Mouse (Mus musculus) ES-E14 (cell line): Measurements from ENCODE around the gene Cby1. TPM values are rescaled to one million over a fixed set of nuclear protein-coding genes. Genes with fewer than 3 reads are reported as not detected.

ENCODE experiments used
- DNase-seq: peaks from one replicate; pipeline ENCODE4 v3.0.0-alpha.2; 2013; ENCODE audit warnings: low read depth, low spot score
- H3K27ac ChIP-seq: 2 replicates; pipeline ENCODE4 v1.5.1; 2012; ENCODE audit warnings: low read depth, mild to moderate bottlenecking, low read length, moderate library complexity, mixed read lengths; ENCODE audit not compliant: poor library complexity, insufficient read depth, severe bottlenecking
- H3K36me3 ChIP-seq: 2 replicates; pipeline ENCODE4 v1.6.1; 2012; ENCODE audit warnings: mild to moderate bottlenecking, low read length, moderate library complexity, mixed read lengths; ENCODE audit not compliant: control insufficient read depth, poor library complexity, insufficient read depth, severe bottlenecking
- H3K4me1 ChIP-seq, 2 experiments: fragments of 150-350 bp in 1 of 2; sonication (generic) in 1 of 2; 2 replicates each; pipeline ENCODE4 v1.6.1; 2012; ENCODE audit warnings: low read length in 2 of 2, mild to moderate bottlenecking in 1 of 2, mixed read lengths in 1 of 2; ENCODE audit not compliant: control insufficient read depth in 2 of 2, insufficient read depth in 2 of 2, poor library complexity in 1 of 2
- H3K4me3 ChIP-seq, 2 experiments: fragments of 150-350 bp in 1 of 2; sonication (generic) in 1 of 2; 2 replicates each; pipeline ENCODE4 v1.5.1; 2012; ENCODE audit warnings: low read length in 2 of 2, low read depth in 1 of 2, mild to moderate bottlenecking in 1 of 2, mixed read lengths in 1 of 2; ENCODE audit not compliant: insufficient read depth in 1 of 2, poor library complexity in 1 of 2, severe bottlenecking in 1 of 2
- H3K9ac ChIP-seq: 2 replicates; pipeline ENCODE4 v1.6.1; 2012; ENCODE audit warnings: low read depth, mild to moderate bottlenecking, low read length, mixed read lengths; ENCODE audit not compliant: poor library complexity, insufficient read depth, severe bottlenecking
- H3K9me3 ChIP-seq: fragments of 150-350 bp; sonication (generic); 2 replicates; pipeline ENCODE4 v1.6.1; 2012; ENCODE audit warnings: low read depth, mild to moderate bottlenecking, low read length; ENCODE audit not compliant: control insufficient read depth, insufficient read depth
- CHD2 ChIP-seq: IDR thresholded peaks from 2 replicates; pipeline ENCODE4 v1.6.1; 2014; ENCODE audit warnings: mild to moderate bottlenecking, low read depth, low read length, inconsistent platforms
- HCFC1 ChIP-seq: IDR thresholded peaks from 2 replicates; pipeline ENCODE4 v1.6.1; 2012; ENCODE audit warnings: low read length, inconsistent platforms, borderline replicate concordance; ENCODE audit not compliant: insufficient read depth
- MAFK ChIP-seq: IDR thresholded peaks from 2 replicates; pipeline ENCODE4 v1.6.1; 2014; ENCODE audit warnings: mild to moderate bottlenecking, low read depth, low read length, inconsistent platforms; ENCODE audit not compliant: insufficient read depth
- ZC3H11A ChIP-seq: IDR thresholded peaks from 2 replicates; pipeline ENCODE4 v1.6.1; 2012; ENCODE audit warnings: low read depth, mild to moderate bottlenecking, inconsistent platforms, low read length, borderline replicate concordance
- ZNF384 ChIP-seq: IDR thresholded peaks from 2 replicates; pipeline ENCODE4 v1.6.1; 2012; ENCODE audit warnings: low read depth, low read length, inconsistent platforms
- in situ Hi-C, 2 experiments: fragments of 600-800 bp; cut with MboI; formaldehyde crosslinking; loops; one replicate each; pipeline ENCODE4 v1.15.1; 2025; ENCODE audit warnings: low sequenced_read_pairs in 2 of 2, inconsistent platforms in 1 of 2; ENCODE audit not compliant: unreplicated experiment in 2 of 2
- total RNA-seq: library from RNA; depleted of rRNA; stranded (reverse); fragments of 300-350 nt; gene quantifications from 2 replicates; pipeline ENCODE4 v1.2.3, GENCODE M21; 2012

The Cby1 gene
- total RNA-seq, 1 experiment, result 29.5 TPM

GRCm38 (mm10) chr15:79692334-79692733, 33.3 kb downstream of the Cby1 start:
- Histone ChIP-seq H3K27ac (no peak overlapping the region), H3K9me3 (no peaks in the 10 kb centered on the region), H3K9ac (no peak overlapping the region), H3K36me3 (peaks cover 6% of the 10 kb centered on the region; the same call in 1 of the 2 replicates), H3K4me3 (no peak overlapping the region), H3K4me1 (peaks cover 2 to 5% of the 10 kb centered on the region in 2 experiments; a peak in 1 of 4 replicates)
- TF ChIP-seq ZNF384, result no peak
- TF ChIP-seq ZC3H11A, result no peak
- no peak for TF ChIP-seq HCFC1
- TF ChIP-seq MAFK, result no peak
- TF ChIP-seq CHD2, result no peak
- DNase-seq, result no peak
- in situ Hi-C loops, result no loop called here

GRCm38 (mm10) chr15:79693740-79694139, 34.7 kb downstream of the Cby1 start:
- DNase-seq, result no peak
- Histone ChIP-seq H3K4me1 (peaks cover 3 to 10% of the 10 kb centered on the region in 2 experiments; a peak in 2 of 4 replicates), H3K4me3 (no peak overlapping the region), H3K36me3 (peaks cover 6% of the 10 kb centered on the region; the same call in 1 of the 2 replicates), H3K9me3 (no peaks in the 10 kb centered on the region), H3K27ac (no peak overlapping the region), H3K9ac (no peak overlapping the region)
- in situ Hi-C loops, result no loop called here
- TF ChIP-seq ZC3H11A (no peak), ZNF384 (no peak), MAFK (no peak), HCFC1 (no peak), CHD2 (no peak)

GRCm38 (mm10) chr15:79694512-79694911, 35.5 kb downstream of the Cby1 start:
- Histone ChIP-seq H3K4me1 (peaks cover 3 to 10% of the 10 kb centered on the region in 2 experiments; a peak in 2 of 4 replicates), H3K4me3 (no peak overlapping the region), H3K36me3 (peaks cover 6% of the 10 kb centered on the region; the same call in 1 of the 2 replicates), H3K9me3 (no peaks in the 10 kb centered on the region), H3K9ac (no peak overlapping the region), H3K27ac (no peak overlapping the region)
- in situ Hi-C loops, result no loop called here
- TF ChIP-seq ZC3H11A, result no peak
- no peak for TF ChIP-seq ZNF384
- TF ChIP-seq MAFK, result no peak
- TF ChIP-seq CHD2, result no peak
- TF ChIP-seq HCFC1, result no peak
- DNase-seq, result no peak

- peaks cover 6% of the 10 kb centered on the region; the same call in 1 of the 2 replicates for H3K36me3 ChIP-seq
- no peak overlapping the region for H3K9ac ChIP-seq
- H3K9me3 ChIP-seq, result no peaks in the 10 kb centered on the region
- no peak overlapping the region for H3K27ac ChIP-seq
- H3K4me1 ChIP-seq, result peaks cover 3 to 10% of the 10 kb centered on the region in 2 experiments; a peak in 2 of 4 replicates
- TF ChIP-seq ZNF384 (no peak), CHD2 (no peak), HCFC1 (no peak), MAFK (no peak), ZC3H11A (no peak)
- in situ Hi-C loops, result no loop called here
- DNase-seq, result no peak
- H3K4me3 ChIP-seq, result no peak overlapping the region
Observed at GRCm38 (mm10) chr15:79695516-79695915, 36.5 kb downstream of the Cby1 start.

- H3K4me1 ChIP-seq, result peaks cover 3 to 9% of the 10 kb centered on the region in 2 experiments; a peak in 2 of 4 replicates
- H3K4me3 ChIP-seq, result no peak overlapping the region
- H3K9ac ChIP-seq, result no peak overlapping the region
- peaks cover 6% of the 10 kb centered on the region; the same call in 1 of the 2 replicates for H3K36me3 ChIP-seq
- in situ Hi-C loops, result no loop called here
- no peak for TF ChIP-seq ZNF384
- TF ChIP-seq HCFC1, result no peak
- TF ChIP-seq CHD2, result no peak
- no peak for TF ChIP-seq ZC3H11A
- TF ChIP-seq MAFK, result no peak
- DNase-seq, result no peak
- no peak overlapping the region for H3K27ac ChIP-seq
- no peaks in the 10 kb centered on the region for H3K9me3 ChIP-seq
Observed at GRCm38 (mm10) chr15:79696508-79696907, 37.5 kb downstream of the Cby1 start.
